In the genomic region with DNA sequence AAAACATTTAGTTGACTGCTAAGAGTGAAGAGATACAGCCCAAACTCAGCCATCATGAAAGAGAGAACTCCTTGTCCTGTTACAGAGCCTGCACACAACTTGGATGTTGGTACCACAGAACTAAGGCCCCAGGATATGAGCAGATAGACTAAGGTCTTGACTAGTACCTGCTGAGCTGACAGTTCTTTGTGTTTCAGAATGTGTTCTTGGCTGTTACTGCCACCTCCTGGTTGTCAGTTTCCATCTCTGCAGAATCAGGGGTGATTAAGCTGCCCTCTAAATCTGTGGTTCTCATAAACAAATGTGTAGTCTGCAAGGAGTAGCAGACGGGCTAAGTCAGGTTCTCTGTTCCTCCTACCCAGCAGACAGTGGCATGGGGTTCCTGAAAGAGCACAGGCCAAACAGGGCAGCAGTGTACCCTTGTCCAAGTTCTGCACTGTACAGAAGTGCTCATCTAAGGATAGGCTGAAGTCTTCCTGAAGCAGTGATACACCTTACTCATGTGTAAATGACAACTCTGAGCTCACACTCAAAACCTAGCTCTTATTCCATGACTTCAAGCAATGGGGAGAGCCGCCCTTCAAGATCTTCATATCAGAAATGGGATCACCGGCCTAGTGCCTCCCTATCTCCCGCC, we compare ENCODE assay signal across 10 mouse cellular contexts. TPM values are rescaled to one million over a fixed set of nuclear protein-coding genes. Genes with fewer than 3 reads are reported as not detected.
DNase-seq lines count a peak whose midpoint lies in the region; ATAC-seq and TF ChIP-seq lines count a peak whose summit lies in the region.
"Had no signal": no experiment of that assay in that cellular context is flagged by ENCODE, and none has a peak within 500 bp of the region (broad histone marks: within the 10 kb centered on the region; RNA-seq: fewer than 3 reads in every experiment).

No protein-coding gene starts in this region.

- 72% methylated on average over 4 of the region's 4 CpGs for WGBS in kidney, postnatal 0 days
- WGBS in midbrain, postnatal 0 days = 80% methylated on average over 4 of the region's 4 CpGs

- no peak overlapping the region for H3K4me2 ChIP-seq in kidney, postnatal 0 days (ENCODE audit: low read length)
- no peak overlapping the region for H3K4me2 ChIP-seq in midbrain, postnatal 0 days (ENCODE audit: low read depth, low read length, poor library complexity, severe bottlenecking)

- no peak overlapping the region for H3K27ac ChIP-seq in kidney, postnatal 0 days
- no peak overlapping the region for H3K27ac ChIP-seq in midbrain, postnatal 0 days (ENCODE audit: low read depth, low read length)

- TF ChIP-seq CTCF in kidney, postnatal 0 days (IDR thresholded peaks at IDR 0.05; ENCODE audit: low read depth) = peak; percentile 56
- peak; percentile 76 for TF ChIP-seq CTCF in midbrain, postnatal 0 days (IDR thresholded peaks at IDR 0.05)

- no peak overlapping the region for H3K9ac ChIP-seq in kidney, postnatal 0 days (ENCODE audit: low read depth, low read length)
- no peak overlapping the region for H3K9ac ChIP-seq in midbrain, postnatal 0 days (replicated peaks; ENCODE audit: low read length, poor library complexity, severe bottlenecking)

- ATAC-seq in cerebellum, adult (ENCODE audit: insufficient number of reproducible peaks, low FRiP score, low TSS enrichment) = 0 out of 2 replicates have a peak, but pooled peaks have one; percentile 50
- ATAC-seq in kidney, postnatal 0 days (replicated peaks; ENCODE audit: low FRiP score, low read depth) = no peak
- 0 out of 2 replicates have a peak, but pooled peaks have one; percentile 14 for ATAC-seq in midbrain, postnatal 0 days (ENCODE audit: low FRiP score)

- no peak for DNase-seq in cerebellum, adult 11 months
- no peak for DNase-seq in kidney, postnatal 0 days (ENCODE audit: low spot score)
- no peak for DNase-seq in kidney, adult 8-10 months
- DNase-seq in frontal cortex, adult 2 months (ENCODE audit: extremely low spot score in 1 of 2, low spot score in 1 of 2) = peak; percentile 43 to 80
- peak; percentile 58 for DNase-seq in midbrain, postnatal 0 days (ENCODE audit: low spot score)
- DNase-seq in urinary bladder, adult 18-20 months (ENCODE audit: low spot score in 2 of 2) = no peak
- no peak for DNase-seq in kidney, postnatal 14 days
- DNase-seq: gastrocnemius, postnatal 14 days had no signal

- no peaks in the 10 kb centered on the region for H3K9me3 ChIP-seq in kidney, postnatal 0 days (replicated peaks; ENCODE audit: low read length)
- no peaks in the 10 kb centered on the region for H3K9me3 ChIP-seq in midbrain, postnatal 0 days (ENCODE audit: low read length)

- H3K27me3 ChIP-seq in kidney, postnatal 0 days (ENCODE audit: insufficient read depth, low read length) = no peaks in the 10 kb centered on the region
- no peaks in the 10 kb centered on the region for H3K27me3 ChIP-seq in midbrain, postnatal 0 days (ENCODE audit: insufficient read depth, low read length)

- no peak overlapping the region for H3K4me3 ChIP-seq in kidney, postnatal 0 days (replicated peaks; ENCODE audit: low read depth, low read length)
- H3K4me3 ChIP-seq in midbrain, postnatal 0 days (ENCODE audit: low read depth, low read length) = no peak overlapping the region

- no peaks in the 10 kb centered on the region for H3K4me1 ChIP-seq in kidney, postnatal 0 days (replicated peaks; ENCODE audit: insufficient read depth, low read length)
- H3K4me1 ChIP-seq in midbrain, postnatal 0 days (ENCODE audit: insufficient read depth, low read length) = no peaks in the 10 kb centered on the region

- no peaks in the 10 kb centered on the region for H3K36me3 ChIP-seq in kidney, postnatal 0 days (ENCODE audit: insufficient read depth, low read length)
- H3K36me3 ChIP-seq in midbrain, postnatal 0 days (ENCODE audit: insufficient read depth, low read length) = no peaks in the 10 kb centered on the region

RNA-seq across cellular contexts. Expression of gene Isx, which starts 49.0 kb away (rescaled TPM):
- 0.11 TPM in 1 of 2 replicates, not detected in the other for polyA plus RNA-seq in kidney, postnatal 0 days (2015; fragmentation: Nextera tagmentation; extraction: Ambion mirVana)
- polyA plus RNA-seq in frontal cortex, adult 2 months (2012; rRNA removed) = not detected in 2 replicates
- total RNA-seq in midbrain, postnatal 0 days (2014; rRNA removed) = not detected in 2 replicates
- not detected in 2 replicates for polyA plus RNA-seq in midbrain, postnatal 0 days (2015; fragmentation: Nextera tagmentation; extraction: Ambion mirVana)
- total RNA-seq: gastrocnemius, postnatal 14 days; megakaryocyte progenitor cell, adult 5-6 weeks had no signal

Comparison
In these comparisons a context has a peak if more than half of its experiments do, and no peak if none do; other contexts are left out.
1. DNase-seq: peak in frontal cortex, adult 2 months (2 of 2) and midbrain, postnatal 0 days (single experiment); none in cerebellum, adult 11 months (single experiment), kidney, postnatal 0 days (single experiment), kidney, adult 8-10 months (0 of 2), urinary bladder, adult 18-20 months (0 of 2) and kidney, postnatal 14 days (single experiment).